Mouse (Mus musculus) B cell, adult 67 days (primary cell): ENCODE results near the gene Mrpl43. TPM values are rescaled to one million over a fixed set of nuclear protein-coding genes. Genes with fewer than 3 reads are reported as not detected.

ENCODE experiments used
- total RNA-seq, 2 experiments: library from RNA; stranded (reverse); gene quantifications; 4 replicates each; pipeline ENCODE4 v1.2.4; 2023

Gene Mrpl43
- total RNA-seq = 10 to 100 TPM; 31.8 to 44.0 TPM

GRCm38 (mm10) chr19:45005957-45006712 is at the start of gene Mrpl43:
Gene Mrpl43 (minus strand): TSS chr19:45006442.

GRCm38 (mm10) chr19:45047417-45047934 is 41.2 kb upstream of the Mrpl43 start, which contains the start of gene Sfxn3:
Gene Sfxn3 (plus strand): TSS chr19:45047503.

DNA sequence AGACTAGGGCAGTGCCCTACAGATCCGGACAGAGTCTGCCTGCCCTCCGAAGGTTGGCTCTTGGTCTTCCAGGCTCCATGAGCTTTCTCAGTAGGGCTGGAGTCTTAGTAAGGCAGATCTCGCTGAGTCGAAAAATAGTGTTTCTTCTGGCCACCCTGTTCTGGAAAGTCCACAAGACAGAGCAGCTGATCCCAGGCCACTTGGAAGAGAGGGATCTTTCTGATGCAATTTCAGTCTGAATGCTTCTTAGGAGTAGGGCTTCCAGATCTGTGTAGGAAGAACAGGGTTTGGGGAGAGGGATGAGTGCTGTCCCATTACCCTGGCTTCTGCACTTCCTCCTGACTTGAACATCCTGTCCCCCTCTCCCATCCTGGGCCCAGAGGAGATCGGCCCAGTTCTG is 39.4 kb upstream of the Mrpl43 start, which contains the start of gene Pdzd7:
Pdzd7 (minus strand) TSS at position 67 of the 400 bp plus-strand sequence.

GRCm38 (mm10) chr19:45014335-45014971 is 8.2 kb upstream of the Mrpl43 start, which contains the start of gene Lzts2:
Gene Lzts2 (plus strand): TSS chr19:45014414.

GRCm38 (mm10) chr19:45005444-45005843 is 798 bp downstream of the Mrpl43 start, which contains the start of gene Twnk:
Gene Twnk (plus strand): TSS chr19:45005663.

DNA sequence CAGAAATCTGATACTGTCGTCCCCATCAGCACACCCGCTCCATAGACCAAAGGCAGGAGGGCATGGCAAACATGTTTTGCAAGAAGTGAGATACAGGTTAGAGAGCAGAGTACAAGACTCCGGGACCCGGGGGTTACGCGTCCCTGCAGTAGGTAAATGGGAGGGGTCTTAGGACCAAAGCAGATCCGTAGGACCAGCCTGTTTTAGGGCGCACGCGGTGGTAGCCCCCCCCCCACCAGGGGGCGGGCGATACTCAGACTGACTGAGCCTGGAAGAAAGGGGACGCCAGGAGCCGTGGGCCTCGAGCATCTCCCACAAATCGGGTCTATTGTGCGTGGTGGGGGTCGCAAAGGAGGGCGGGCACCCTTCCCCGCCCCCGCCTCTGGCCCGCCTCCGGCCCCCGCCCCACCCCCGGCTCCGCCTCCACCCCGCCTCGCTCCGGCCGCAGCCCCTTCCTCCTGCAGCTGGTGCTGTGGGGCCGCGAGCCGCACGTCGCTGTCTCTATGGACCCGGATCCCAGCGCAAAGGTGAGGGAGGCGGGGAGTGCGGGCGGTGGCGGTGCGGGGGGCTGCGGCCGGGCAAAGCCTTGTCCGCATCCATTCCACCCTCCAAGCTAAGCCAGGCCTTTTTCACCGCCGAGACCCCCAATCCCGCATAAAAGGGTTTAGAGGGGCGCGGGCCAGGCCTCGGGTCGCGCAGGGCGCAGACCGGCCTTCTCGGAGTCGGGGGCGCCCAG is 17.2 kb downstream of the Mrpl43 start, which contains the start of gene Sema4g:
Sema4g (plus strand) TSS at position 271 of the 736 bp plus-strand sequence.

Other genes starting within 250 kb of the Mrpl43 start
- 10 to 100 TPM; 74.9 to 79.8 TPM for gene Slf2, start 75.3 kb downstream of the Mrpl43 start, total RNA-seq
- under 1 TPM; 0.23 to 0.56 TPM for gene Sema4g, start 17.3 kb downstream of the Mrpl43 start, total RNA-seq
- 10 to 100 TPM; 12.7 to 13.3 TPM for gene Twnk, start 779 bp downstream of the Mrpl43 start, total RNA-seq
- 1 to 10 TPM in 1 of 2 experiments, under 1 TPM in 1; 0.39 to 1.7 TPM for gene Lzts2, start 8.0 kb upstream of the Mrpl43 start, total RNA-seq
- gene Pdzd7, start 39.3 kb upstream of the Mrpl43 start, total RNA-seq = not detected
- gene Sfxn3, start 41.1 kb upstream of the Mrpl43 start, total RNA-seq = 10 to 100 TPM; 24.5 to 26.6 TPM
- gene Kazald1, start 68.8 kb upstream of the Mrpl43 start, total RNA-seq = under 1 TPM in 1 of 2 experiments, not detected in 1; 0.44 TPM
- not detected for gene Tlx1, start 144.2 kb upstream of the Mrpl43 start, total RNA-seq
- not detected for gene Lbx1, start 229.4 kb upstream of the Mrpl43 start, total RNA-seq